Mouse (Mus musculus): ENCODE results near the gene Adamtsl5. TPM values are rescaled to one million over a fixed set of nuclear protein-coding genes. Genes with fewer than 3 reads are reported as not detected.
A peak's percentile ranks its signal among the peaks of the same experiment; 100 is the strongest.

The Adamtsl5 gene
- polyA plus RNA-seq, 2 experiments = 6.7 to 16.5 TPM

- H3K4me3 ChIP-seq (replicated peaks; ENCODE audit: low read length) = peak overlapping the region; percentile 87
- peak overlapping the region; percentile 90 for H3K4me2 ChIP-seq (replicated peaks; ENCODE audit: low read depth, low read length, severe bottlenecking)
- peak overlapping the region; percentile 89 for H3K9ac ChIP-seq (ENCODE audit: low read depth, low read length, severe bottlenecking)
- H3K27me3 ChIP-seq (ENCODE audit: control insufficient read depth, insufficient read depth, low read length) = no peaks in the 10 kb centered on the region
- peaks cover 41% of the 10 kb centered on the region for H3K36me3 ChIP-seq (ENCODE audit: control insufficient read depth, insufficient read depth, low read length)
- no peaks in the 10 kb centered on the region for H3K9me3 ChIP-seq (ENCODE audit: control insufficient read depth, low read length)
- 0 out of 2 replicates have a peak, but pooled peaks have one; percentile 12 for TF ChIP-seq POLR2A (IDR thresholded peaks at IDR 0.05; ENCODE audit: borderline replicate concordance, extremely low read depth, insufficient read depth, insufficient read length)
- DNase-seq (ENCODE audit: low spot score) = peak; percentile 64
- H3K4me1 ChIP-seq (ENCODE audit: control insufficient read depth, insufficient read depth, low read length) = peaks cover 23% of the 10 kb centered on the region
- peak; percentile 45 for ATAC-seq (ENCODE audit: low FRiP score, low read depth)
- peak overlapping the region; percentile 87 for H3K27ac ChIP-seq (replicated peaks; ENCODE audit: low read depth, low read length)
- 1% methylated on average over 31 of the region's 34 CpGs for WGBS
Observed at GRCm38 (mm10) chr10:80385811-80386734, 37.9 kb upstream of the Adamtsl5 start.

GRCm38 (mm10) chr10:80385310-80385709, 37.1 kb upstream of the Adamtsl5 start:
- Histone ChIP-seq H3K27me3 (ENCODE audit: control insufficient read depth, insufficient read depth, low read length) (no peaks in the 10 kb centered on the region), H3K4me1 (ENCODE audit: control insufficient read depth, insufficient read depth, low read length) (peaks cover 23% of the 10 kb centered on the region), H3K9ac (ENCODE audit: low read depth, low read length, severe bottlenecking) (peak overlapping the region; percentile 89), H3K4me3 (replicated peaks; ENCODE audit: low read length) (peak overlapping the region; percentile 87), H3K9me3 (ENCODE audit: control insufficient read depth, low read length) (no peaks in the 10 kb centered on the region), H3K4me2 (replicated peaks; ENCODE audit: low read depth, low read length, severe bottlenecking) (peak overlapping the region; percentile 90), H3K36me3 (ENCODE audit: control insufficient read depth, insufficient read depth, low read length) (peaks cover 42% of the 10 kb centered on the region), H3K27ac (replicated peaks; ENCODE audit: low read depth, low read length) (peak overlapping the region; percentile 87)
- DNase-seq (ENCODE audit: low spot score) (no peak), ATAC-seq (ENCODE audit: low FRiP score, low read depth) (no peak)
- no peak for TF ChIP-seq POLR2A (IDR thresholded peaks at IDR 0.05; ENCODE audit: borderline replicate concordance, extremely low read depth, insufficient read depth, insufficient read length)
- WGBS = 8% methylated on average over 7 of the region's 7 CpGs

- DNase-seq (ENCODE audit: low spot score) (no peak), ATAC-seq (ENCODE audit: low FRiP score, low read depth) (no peak)
- H3K9ac ChIP-seq (ENCODE audit: low read depth, low read length, severe bottlenecking) = peak overlapping the region; percentile 89; the same call in 1 of the 2 replicates
- no peaks in the 10 kb centered on the region for H3K9me3 ChIP-seq (ENCODE audit: control insufficient read depth, low read length)
- peaks cover 47% of the 10 kb centered on the region for H3K36me3 ChIP-seq (ENCODE audit: control insufficient read depth, insufficient read depth, low read length)
- peak overlapping the region; percentile 90 for H3K4me2 ChIP-seq (replicated peaks; ENCODE audit: low read depth, low read length, severe bottlenecking)
- peak overlapping the region; percentile 87 for H3K4me3 ChIP-seq (replicated peaks; ENCODE audit: low read length)
- no peaks in the 10 kb centered on the region for H3K27me3 ChIP-seq (ENCODE audit: control insufficient read depth, insufficient read depth, low read length)
- peaks cover 23% of the 10 kb centered on the region for H3K4me1 ChIP-seq (ENCODE audit: control insufficient read depth, insufficient read depth, low read length)
- H3K27ac ChIP-seq (replicated peaks; ENCODE audit: low read depth, low read length) = no peak overlapping the region
- TF ChIP-seq POLR2A (IDR thresholded peaks at IDR 0.05; ENCODE audit: borderline replicate concordance, extremely low read depth, insufficient read depth, insufficient read length) = no peak
- WGBS = 75% methylated on average over 7 of the region's 7 CpGs
Observed at GRCm38 (mm10) chr10:80384709-80385108, 36.5 kb upstream of the Adamtsl5 start.

GRCm38 (mm10) chr10:80384115-80384639, 36.0 kb upstream of the Adamtsl5 start:
- no peak overlapping the region for H3K27ac ChIP-seq (replicated peaks; ENCODE audit: low read depth, low read length)
- no peak for TF ChIP-seq POLR2A (IDR thresholded peaks at IDR 0.05; ENCODE audit: borderline replicate concordance, extremely low read depth, insufficient read depth, insufficient read length)

GRCm38 (mm10) chr10:80383431-80383830, 35.2 kb upstream of the Adamtsl5 start:
- ATAC-seq (ENCODE audit: low FRiP score, low read depth) = no peak
- H3K4me3 ChIP-seq (replicated peaks; ENCODE audit: low read length) = no peak overlapping the region

More at GRCm38 (mm10) chr10:80384115-80384639, 36.0 kb upstream of the Adamtsl5 start:
- no peak overlapping the region for H3K9ac ChIP-seq (ENCODE audit: low read depth, low read length, severe bottlenecking)
- 81% methylated on average over 4 of the region's 4 CpGs for WGBS
- no peaks in the 10 kb centered on the region for H3K9me3 ChIP-seq (ENCODE audit: control insufficient read depth, low read length)
- H3K27me3 ChIP-seq (ENCODE audit: control insufficient read depth, insufficient read depth, low read length) = no peaks in the 10 kb centered on the region
- peak overlapping the region; percentile 90 for H3K4me2 ChIP-seq (replicated peaks; ENCODE audit: low read depth, low read length, severe bottlenecking)
- peaks cover 53% of the 10 kb centered on the region for H3K36me3 ChIP-seq (ENCODE audit: control insufficient read depth, insufficient read depth, low read length)
- H3K4me3 ChIP-seq (replicated peaks; ENCODE audit: low read length) = peak overlapping the region; percentile 87; the same call in 1 of the 2 replicates
- DNase-seq (ENCODE audit: low spot score) = no peak
- no peak for ATAC-seq (ENCODE audit: low FRiP score, low read depth)
- H3K4me1 ChIP-seq (ENCODE audit: control insufficient read depth, insufficient read depth, low read length) = peaks cover 23% of the 10 kb centered on the region

More at GRCm38 (mm10) chr10:80383431-80383830, 35.2 kb upstream of the Adamtsl5 start:
- Histone ChIP-seq H3K27me3 (ENCODE audit: control insufficient read depth, insufficient read depth, low read length) (no peaks in the 10 kb centered on the region), H3K9me3 (ENCODE audit: control insufficient read depth, low read length) (no peaks in the 10 kb centered on the region), H3K9ac (ENCODE audit: low read depth, low read length, severe bottlenecking) (peak overlapping the region; percentile 25; the same call in 1 of the 2 replicates), H3K36me3 (ENCODE audit: control insufficient read depth, insufficient read depth, low read length) (peaks cover 55% of the 10 kb centered on the region), H3K4me1 (ENCODE audit: control insufficient read depth, insufficient read depth, low read length) (peaks cover 20% of the 10 kb centered on the region), H3K27ac (replicated peaks; ENCODE audit: low read depth, low read length) (no peak overlapping the region), H3K4me2 (replicated peaks; ENCODE audit: low read depth, low read length, severe bottlenecking) (no peak overlapping the region; the same call in 1 of the 2 replicates)
- no peak for TF ChIP-seq POLR2A (IDR thresholded peaks at IDR 0.05; ENCODE audit: borderline replicate concordance, extremely low read depth, insufficient read depth, insufficient read length)
- WGBS = 56% methylated on average over 4 of the region's 4 CpGs
- DNase-seq (ENCODE audit: low spot score) = no peak

All from limb, embryonic 14.5 days (tissue).